Mouse (Mus musculus) heart, adult 2 months (tissue): Measurements from ENCODE around the gene Agap1.

ENCODE experiments used
- CTCF ChIP-seq: fragments of 200-600 bp; IDR thresholded peaks from 2 replicates; pipeline ENCODE4 v1.8.1; 2022; ENCODE audit warnings: antibody characterized with exemption, mild to moderate bottlenecking, moderate library complexity
- EP300 ChIP-seq: fragments of 200-500 bp; IDR thresholded peaks from 2 replicates; pipeline ENCODE4 v1.6.1; 2011; ENCODE audit warnings: low read depth, low read length, control low read depth; ENCODE audit not compliant: insufficient read depth

GRCm38 (mm10) chr1:89588154-89588553 is 133.5 kb downstream of the Agap1 start:
- TF ChIP-seq CTCF = no peak
- TF ChIP-seq EP300 = no peak
